Mouse (Mus musculus) large intestine, adult 2 months (tissue): Measurements from ENCODE around the gene Fxyd3. TPM values are rescaled to one million over a fixed set of nuclear protein-coding genes. Genes with fewer than 3 reads are reported as not detected.

Experiments used
- DNase-seq: peaks from one replicate; pipeline ENCODE4 v3.0.0-alpha.2; 2012; ENCODE audit warnings: low read depth, low spot score
- WGBS: fragments of 180-500 bp; shearing (Covaris S2); methylation state at CpG from one replicate; pipeline ENCODE4 v1.1.7; 2018; 5-methylcytosine and 5-hydroxymethylcytosine counted together
- polyA plus RNA-seq: library from polyadenylated mRNA; depleted of rRNA; stranded (reverse); fragments of >200 nt; gene quantifications from 2 replicates; pipeline ENCODE4 v1.2.3, GENCODE M21; 2012

Fxyd3 gene
- polyA plus RNA-seq, 1 experiment = 63.0 TPM

DNA sequence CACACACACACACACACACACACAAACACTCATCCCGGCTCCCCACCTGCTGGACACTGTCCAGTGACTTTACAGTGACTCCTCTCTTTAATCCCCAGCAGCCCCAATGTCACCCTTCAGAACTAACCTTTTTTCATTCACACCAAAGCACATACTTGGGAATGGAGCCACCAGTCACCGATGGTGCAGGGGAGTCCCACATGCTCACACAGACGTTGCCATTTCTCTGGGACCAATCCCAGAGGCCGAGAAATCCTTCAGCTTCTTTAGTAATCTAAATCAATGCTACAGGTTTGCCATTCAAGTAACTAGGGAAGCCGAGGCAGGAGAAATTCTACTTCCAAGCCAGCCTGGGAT is 1.8 kb downstream of the Fxyd3 start:
- 25% methylated on average over 5 of the region's 5 CpGs for WGBS

DNA sequence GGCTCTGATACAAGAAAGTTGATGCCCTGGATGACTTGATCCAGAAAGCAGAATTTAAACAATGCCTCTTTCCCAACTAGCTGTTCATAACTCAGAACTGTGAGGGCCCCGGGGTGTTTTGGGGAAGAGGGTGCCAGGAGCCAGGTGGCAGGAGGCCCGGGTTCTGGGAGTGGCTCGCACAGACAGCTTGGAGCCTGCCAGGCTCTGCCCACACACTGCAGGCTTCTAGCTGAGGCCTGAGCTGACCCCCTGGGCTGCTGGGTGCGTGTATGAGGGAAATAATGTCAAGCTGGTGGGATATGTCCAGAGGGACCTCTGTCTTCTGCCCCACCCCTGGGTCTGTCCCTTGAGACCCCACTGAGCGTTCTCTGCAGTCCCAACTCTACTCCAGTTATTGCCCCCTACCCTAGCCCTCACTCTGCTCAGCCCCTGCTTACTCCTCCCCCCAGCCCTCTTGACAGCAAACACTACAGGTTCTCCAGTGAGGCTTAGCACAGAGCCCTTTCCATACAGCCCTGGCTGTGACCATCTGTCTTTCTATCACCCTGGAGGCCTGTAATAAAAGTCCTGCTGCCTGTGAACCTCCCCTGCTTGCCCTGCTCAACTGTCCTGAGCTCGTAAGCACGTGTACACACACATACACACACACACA is 2.3 kb downstream of the Fxyd3 start:
- WGBS = 22% methylated on average over 7 of the region's 7 CpGs
- DNase-seq = no peak

More for the DNA sequence above, 1.8 kb downstream of the Fxyd3 start:
- DNase-seq = no peak

DNA sequence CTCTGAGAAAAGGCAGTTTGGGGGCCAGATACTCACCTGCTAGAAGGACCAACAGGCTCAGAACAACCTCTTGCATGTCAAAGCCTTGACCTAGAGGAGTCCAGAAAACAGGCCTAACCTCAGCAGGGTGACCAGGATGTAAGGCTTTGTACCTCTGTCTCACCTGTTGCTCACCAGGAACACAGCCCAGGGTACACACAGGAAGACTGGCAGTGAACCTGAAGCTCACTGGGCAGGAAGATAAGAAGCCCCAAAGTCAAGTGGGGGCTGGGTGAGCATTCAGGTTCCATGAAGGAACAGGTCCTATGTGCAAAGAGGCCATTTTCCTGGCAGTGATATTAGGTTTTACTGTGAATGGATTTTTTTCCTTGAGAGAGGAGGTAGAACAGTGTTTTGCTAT is 3.0 kb downstream of the Fxyd3 start:
- no peak for DNase-seq

DNA sequence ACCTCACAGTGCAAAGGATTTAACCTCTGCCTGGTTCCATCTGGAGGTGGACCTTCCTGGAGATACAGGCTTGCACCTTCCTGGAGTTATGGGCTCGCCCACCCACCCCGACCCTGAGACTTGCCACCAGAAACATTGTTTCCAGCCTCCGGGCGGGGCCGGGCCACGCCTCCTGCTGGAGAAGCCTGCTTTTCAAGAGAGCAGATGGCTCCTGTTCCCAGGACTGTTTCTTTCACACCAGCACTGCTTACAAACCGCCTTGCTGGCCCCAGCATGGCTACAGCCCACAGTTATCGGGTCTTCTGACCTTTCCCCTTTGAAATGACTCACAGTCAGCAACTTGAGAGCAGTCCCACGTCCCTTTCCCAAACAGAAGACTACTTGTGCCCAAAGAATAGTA is 4.2 kb downstream of the Fxyd3 start:
- WGBS = 19% methylated on average over 9 of the region's 9 CpGs

DNA sequence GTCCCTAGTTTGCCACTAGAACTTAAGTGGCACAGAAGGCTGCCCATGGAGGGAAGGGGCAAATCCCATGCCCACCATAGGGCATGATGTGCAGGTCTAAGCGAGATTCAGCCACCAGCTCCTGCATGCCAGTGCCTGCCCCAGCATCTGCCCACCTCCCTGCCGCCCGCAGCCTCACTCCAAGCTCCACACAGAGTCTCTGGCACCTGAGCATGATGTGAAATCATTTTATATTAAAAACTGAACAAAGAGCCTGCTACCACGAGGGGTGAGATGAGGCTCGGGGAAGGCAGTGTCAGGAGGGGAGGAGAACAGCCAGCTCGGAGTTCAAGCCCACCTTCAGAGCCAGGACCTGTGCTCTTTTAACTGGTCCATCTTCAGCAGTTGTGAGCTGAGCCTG is 6.2 kb downstream of the Fxyd3 start:
- no peak for DNase-seq
- 87% methylated on average over 6 of the region's 6 CpGs for WGBS

More for the DNA sequence above, 4.2 kb downstream of the Fxyd3 start:
- no peak for DNase-seq

DNA sequence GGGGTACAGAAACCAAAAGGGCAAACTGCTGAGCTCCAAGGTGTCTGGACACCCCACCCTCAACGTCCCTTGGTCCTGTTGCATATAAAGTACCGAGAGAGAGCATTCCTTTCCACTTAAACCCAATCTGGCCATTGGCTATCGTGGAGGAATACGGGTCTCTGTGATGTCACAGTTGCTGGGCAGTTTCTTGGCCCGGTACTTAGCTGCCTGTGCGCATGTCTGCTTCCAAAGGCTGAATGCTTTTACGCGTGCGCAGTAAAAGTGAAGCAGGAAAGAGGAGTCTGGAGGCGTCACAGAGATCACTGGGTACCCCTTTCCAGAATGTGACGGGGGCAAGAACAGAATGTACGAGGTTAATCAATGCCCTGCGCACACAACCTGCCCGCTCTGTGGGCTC is 7.0 kb downstream of the Fxyd3 start:
- no peak for DNase-seq
- WGBS = 85% methylated on average over 14 of the region's 14 CpGs

DNA sequence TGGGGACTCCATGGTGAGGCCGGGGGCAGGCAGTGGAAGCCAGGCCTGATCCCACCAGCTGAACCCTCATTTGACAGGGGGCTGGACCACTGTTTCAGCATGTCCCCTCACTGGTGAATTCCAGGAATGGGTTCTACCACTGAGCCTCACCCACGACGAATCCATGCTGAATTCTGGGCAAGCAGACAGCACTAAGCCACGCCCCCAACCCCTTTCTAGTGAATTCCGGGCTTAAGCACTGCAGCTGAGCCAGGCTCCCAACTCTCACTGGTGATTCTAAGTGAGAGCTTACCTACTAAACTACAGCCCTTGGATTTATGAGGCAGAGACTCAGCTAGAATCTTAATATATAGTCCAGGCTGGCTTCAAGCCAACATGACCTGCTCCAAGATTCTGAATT is 8.7 kb downstream of the Fxyd3 start:
- 35% methylated on average over 5 of the region's 5 CpGs for WGBS
- no peak for DNase-seq

DNA sequence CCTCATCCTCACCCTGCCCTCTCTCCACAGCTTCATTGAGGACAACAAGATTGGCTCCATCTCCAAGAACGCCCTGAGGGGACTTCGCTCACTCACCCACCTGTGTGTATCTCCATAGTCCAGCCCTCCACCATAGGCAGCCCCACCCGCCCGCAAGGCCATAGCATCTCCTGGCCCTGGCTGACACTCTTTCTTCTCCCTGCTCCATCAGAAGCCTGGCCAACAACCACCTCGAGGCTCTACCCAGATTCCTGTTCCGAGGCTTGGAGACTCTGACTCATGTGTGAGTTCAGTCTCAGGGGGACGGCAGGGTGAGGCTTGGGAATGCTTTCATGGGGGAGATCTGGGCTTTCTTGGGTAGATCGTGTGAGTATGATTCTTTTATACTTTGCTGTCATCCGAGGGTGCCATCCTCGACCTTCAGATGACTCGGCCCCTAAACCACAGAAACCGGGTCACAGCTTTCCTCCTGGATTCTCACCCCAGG is 13.4 kb downstream of the Fxyd3 start:
- 79% methylated on average over 12 of the region's 12 CpGs for WGBS

DNA sequence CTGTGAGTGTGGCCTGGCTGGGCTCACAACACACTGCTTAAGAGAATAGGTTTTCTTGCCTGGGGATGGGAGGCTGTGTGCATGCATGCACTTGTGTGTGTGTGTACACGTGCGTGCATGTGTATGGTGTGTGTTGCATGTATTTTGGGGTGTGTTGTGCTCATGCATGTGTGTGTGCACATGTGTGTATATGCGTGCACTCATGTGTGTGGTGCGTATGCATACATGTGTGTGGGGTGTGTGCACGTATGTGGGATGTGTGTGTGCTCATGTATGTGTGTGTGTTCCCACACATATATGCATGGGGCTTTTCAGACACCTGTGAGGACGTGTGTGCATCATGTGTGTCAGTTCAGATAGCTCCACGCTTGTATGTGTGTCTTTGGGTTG is 15.9 kb downstream of the Fxyd3 start:
- WGBS = 90% methylated on average over 7 of the region's 7 CpGs
- DNase-seq = no peak

More for the DNA sequence above, 13.4 kb downstream of the Fxyd3 start:
- DNase-seq = no peak

DNA sequence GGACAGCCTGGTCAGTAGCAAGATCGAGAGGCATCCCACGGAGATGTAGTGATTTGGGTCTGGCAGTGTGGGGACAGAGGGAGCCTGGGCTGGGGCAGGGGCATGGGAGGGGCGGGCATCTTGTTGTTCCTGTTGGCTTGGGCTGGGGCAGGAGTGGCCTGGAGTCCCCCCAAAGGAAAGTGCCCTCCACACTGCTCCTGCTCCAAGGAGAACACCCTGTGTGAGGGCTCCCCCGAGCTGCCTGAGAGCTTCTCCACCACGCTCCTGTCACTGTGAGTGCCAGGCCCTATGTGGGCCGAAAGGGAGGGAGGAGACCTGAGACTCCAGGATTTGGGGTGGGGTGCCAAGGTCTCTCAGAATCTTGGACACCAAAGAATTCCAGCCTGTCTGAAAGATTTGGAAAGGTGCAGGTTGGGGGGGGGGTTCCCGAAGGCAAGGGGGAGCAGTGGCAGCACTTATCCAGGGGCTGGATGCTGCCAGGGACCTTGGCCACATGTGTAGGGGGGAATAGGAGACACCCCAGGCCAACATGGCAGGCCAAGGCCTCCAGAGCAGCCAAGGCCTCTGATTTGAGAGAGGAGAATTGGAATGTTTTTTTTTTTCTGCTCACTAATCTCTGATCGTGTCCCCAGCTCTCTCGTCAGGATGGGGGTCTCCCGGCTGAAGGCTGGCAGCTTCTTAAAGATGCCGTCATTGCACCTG is 16.4 kb downstream of the Fxyd3 start:
- no peak for DNase-seq
- 77% methylated on average over 11 of the region's 11 CpGs for WGBS

DNA sequence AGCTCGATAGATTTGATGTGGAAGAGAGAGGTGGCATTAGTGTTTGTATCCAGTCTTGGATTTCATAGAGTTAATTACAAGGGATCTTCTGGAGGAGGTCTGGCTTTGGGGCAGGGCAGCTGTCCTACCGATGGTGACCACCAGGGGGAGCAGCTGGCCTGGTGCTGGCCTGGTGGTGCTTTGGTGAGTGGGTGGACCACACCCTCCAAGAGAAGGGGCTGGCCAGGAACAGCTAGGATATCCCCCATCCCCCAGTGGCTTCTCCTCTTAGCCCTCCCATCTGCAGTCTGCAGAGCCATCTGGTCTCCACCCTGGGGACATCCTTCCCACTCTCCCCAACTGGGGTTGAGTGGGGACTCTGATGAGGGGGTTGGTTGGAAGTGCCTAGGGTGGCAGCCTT is 17.4 kb downstream of the Fxyd3 start, which contains the start of gene Lgi4:
Lgi4 (plus strand) TSS at position 235 of the 400 bp plus-strand sequence.
- 4% methylated on average over 2 of the region's 2 CpGs for WGBS
- no peak for DNase-seq

DNA sequence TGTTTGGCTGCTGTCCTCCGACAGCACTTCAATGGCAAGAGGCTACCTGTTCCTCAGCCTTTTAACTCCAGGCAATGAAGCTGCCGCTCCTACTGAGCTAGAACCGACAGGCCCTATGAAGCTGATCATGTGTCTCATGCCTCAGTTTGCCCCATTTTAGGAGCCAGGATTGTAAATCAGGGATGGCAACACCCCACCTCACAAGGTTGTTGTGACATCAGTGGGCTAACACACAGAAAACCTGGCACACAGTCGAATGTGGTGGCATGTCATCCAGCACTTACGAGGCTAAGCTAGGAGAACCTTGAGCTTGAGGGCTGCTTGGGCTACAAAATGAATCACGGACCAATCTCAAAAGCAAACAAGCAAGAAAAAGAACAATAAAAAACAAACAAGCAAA is 18.3 kb downstream of the Fxyd3 start:
- no peak for DNase-seq
- WGBS = 82% methylated on average over 6 of the region's 6 CpGs

DNA sequence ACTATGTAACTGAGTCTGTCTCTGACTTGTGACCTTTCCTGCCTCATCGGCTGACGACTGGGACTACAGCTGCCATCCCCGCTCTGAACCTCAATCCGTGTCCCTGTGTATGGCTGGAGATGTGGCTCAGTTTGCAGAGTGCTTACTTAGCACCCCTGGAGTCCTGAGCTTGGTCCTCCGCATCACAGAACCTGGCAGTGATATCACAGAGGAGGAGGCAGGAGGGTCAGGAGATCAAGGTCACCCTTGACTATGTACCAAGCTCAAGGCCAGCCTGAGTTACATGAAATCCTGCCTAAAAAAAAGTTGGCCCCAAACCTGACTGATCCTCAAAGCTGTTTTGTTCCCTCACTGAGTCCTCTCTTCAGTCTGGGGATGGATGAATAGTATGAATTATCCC is 18.8 kb downstream of the Fxyd3 start:
- WGBS = 72% methylated on average over 5 of the region's 5 CpGs
- no peak for DNase-seq

DNA sequence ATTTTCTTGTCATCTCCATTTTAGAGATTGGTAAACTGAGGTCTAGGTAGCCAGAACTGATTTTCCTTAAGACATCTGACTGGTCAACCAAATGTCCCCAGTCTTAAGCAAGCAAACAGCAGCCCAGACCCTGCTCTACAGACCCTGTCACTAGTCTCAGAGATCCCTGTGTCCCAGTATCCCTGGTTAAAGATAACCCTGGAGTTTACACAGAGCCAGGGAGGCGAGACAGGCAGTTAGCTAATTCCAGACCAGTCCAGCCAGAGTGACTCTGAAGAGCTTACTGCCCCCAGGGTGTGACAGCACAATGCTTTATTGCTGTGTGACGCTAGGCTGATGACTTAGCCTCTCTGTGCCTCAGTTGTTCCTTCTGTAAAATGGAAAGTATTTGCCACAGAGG is 19.4 kb downstream of the Fxyd3 start, which contains the start of gene Fxyd1:
Fxyd1 (minus strand) TSS at position 129 of the 400 bp plus-strand sequence.
- DNase-seq = no peak
- 49% methylated on average over 2 of the region's 2 CpGs for WGBS

DNA sequence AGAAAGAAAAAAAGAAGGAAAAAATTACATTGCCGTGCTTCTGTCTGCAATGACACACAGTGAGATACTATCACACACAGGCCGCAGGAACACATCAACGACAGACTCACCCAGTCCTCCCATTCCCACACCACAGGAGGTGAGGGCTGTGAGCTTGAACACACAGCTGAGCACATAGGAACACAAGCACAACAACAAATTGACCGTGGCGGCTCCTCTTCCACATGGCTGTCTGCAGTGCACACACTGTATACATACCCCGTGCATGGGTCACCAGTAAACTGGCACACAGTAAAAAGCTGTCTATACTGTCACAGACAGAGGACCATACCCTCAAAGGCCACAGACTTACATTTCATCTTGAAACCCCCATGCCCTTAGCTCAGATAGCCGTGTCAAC is 20.1 kb downstream of the Fxyd3 start:
- 75% methylated on average over 7 of the region's 7 CpGs for WGBS

DNA sequence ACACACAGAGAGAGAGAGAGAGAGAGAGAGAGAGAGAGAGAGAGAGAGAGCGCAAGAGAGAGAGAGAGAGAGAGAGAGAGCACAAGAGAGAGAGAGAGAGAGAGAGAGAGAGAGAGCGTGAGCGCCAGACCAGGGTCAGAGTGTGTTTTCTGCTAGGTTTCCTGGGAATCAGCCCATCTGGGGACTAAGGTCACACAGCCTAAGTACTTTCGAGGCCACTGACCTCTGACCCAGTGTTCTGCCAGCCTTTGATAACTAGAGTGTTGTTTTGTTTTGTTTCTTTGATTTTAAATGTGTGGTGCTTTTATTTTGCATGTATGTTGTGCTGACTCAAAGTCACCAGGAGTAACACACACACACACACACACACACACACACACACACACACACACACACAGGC is 20.6 kb downstream of the Fxyd3 start:
- DNase-seq = no peak
- WGBS = 58% methylated on average over 4 of the region's 4 CpGs

More for the DNA sequence above, 20.1 kb downstream of the Fxyd3 start:
- DNase-seq = no peak

DNA sequence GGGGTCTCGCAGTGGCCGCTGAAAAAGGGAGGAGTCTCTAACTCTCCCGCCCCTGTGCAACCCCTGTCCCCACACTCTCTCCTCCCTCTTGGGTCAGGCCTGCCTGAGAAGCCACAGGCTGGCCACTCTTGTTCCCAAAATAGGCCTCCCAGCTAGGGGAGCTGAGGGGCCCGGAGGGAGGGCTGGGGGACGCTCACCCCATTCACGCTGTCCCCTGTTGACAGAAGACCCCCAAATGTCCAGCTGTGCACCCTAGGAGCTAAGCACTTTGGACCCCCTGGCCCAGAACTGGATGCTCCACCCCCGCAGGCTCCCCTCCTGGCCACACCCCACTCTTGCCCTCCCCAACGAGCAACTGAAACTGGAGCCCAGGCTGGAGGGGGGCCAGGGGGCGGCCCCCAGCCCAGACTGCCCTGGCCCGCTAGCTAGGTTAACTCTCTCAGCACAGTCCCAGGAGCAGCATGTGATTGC is 21.1 kb downstream of the Fxyd3 start:
- WGBS = 22% methylated on average over 10 of the region's 10 CpGs
- no peak for DNase-seq

DNA sequence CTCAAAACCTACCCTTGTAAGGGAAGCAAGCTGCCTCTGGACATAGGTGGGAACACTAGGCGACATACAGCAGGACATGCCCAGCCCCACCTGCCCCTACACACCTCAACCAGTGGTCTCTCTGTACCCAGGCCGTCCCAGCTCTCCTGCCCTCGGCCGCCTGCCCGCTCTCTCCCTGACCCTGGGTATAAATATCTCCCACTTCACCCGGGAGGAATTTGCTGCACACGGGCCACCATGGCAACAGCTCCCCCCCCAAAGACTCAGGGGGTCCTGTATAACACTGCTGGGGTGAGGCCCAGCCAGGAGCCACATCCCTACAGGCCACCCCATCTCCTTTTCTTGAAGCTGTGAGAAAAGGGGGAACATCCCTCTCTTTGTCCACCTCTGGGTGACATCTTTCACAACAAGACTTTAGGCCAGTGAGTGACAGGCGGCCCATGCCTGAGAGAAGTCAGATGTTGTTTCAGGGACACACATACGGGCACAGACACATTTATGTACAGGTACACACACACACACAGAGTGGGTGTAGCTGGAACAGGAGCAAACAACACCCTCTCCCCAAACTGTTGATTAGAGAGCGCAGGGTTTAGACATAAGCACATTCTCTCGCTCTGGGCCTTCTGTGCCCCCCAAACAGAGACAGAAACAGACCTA is 21.7 kb downstream of the Fxyd3 start:
- WGBS = 61% methylated on average over 11 of the region's 11 CpGs
- DNase-seq = no peak

DNA sequence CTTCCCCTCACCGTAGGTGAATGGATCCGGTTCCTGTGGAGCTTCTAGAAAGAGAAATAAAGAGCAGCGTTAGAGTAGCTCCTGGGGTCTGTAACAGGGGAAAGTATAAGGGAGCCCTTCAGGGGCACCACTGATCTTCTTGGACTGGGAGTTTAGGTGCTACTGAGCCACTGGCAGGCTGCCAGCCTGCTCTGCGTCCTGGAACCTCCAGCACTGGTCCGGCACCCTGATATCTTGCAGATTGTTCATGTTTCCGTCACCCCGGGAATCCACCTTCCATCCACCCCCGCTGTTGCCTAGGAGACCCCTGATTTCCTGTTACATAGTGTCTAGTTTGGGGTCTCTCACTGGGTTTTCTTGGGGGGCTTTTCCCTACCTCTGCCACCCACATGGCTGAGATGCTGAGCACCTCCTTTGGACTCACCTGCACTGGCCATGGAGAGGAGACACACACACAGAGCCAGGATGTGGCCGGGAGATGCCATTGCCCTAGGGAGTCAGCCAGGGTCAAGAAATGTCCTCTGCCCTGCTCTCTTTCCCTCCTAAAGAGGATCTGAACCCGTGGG is 22.5 kb downstream of the Fxyd3 start:
- WGBS = 42% methylated on average over 10 of the region's 10 CpGs
- no peak for DNase-seq
